Mouse (Mus musculus): ENCODE measurements around the gene Gm20431. TPM values are rescaled to one million over a fixed set of nuclear protein-coding genes. Genes with fewer than 3 reads are reported as not detected.

Gm20431 gene
- polyA plus RNA-seq, 1 experiment from 2014 or later, result 8.2 TPM

GRCm38 (mm10) chr2:167600481-167600995 lies 60.8 kb downstream of the Gm20431 start:
- H3K27me3 ChIP-seq, result peaks cover 13% of the 10 kb centered on the region; the same call in 1 of the 2 replicates

GRCm38 (mm10) chr2:167599917-167600316 lies 61.4 kb downstream of the Gm20431 start:
- no peak for ATAC-seq

More at GRCm38 (mm10) chr2:167600481-167600995, 60.8 kb downstream of the Gm20431 start:
- Histone ChIP-seq H3K9ac (no peak overlapping the region), H3K36me3 (ENCODE audit: poor library complexity, severe bottlenecking) (no peaks in the 10 kb centered on the region), H3K27ac (no peak overlapping the region), H3K4me2 (no peak overlapping the region), H3K4me1 (peaks cover 8% of the 10 kb centered on the region), H3K4me3 (no peak overlapping the region), H3K9me3 (replicated peaks) (no peaks in the 10 kb centered on the region)
- 68% methylated on average over 8 of the region's 8 CpGs for WGBS
- ATAC-seq, result no peak

GRCm38 (mm10) chr2:167599195-167599594 lies 62.1 kb downstream of the Gm20431 start:
- Histone ChIP-seq H3K9ac (no peak overlapping the region), H3K4me2 (no peak overlapping the region), H3K9me3 (replicated peaks) (no peaks in the 10 kb centered on the region), H3K27ac (no peak overlapping the region), H3K27me3 (peaks cover 8% of the 10 kb centered on the region; the same call in 1 of the 2 replicates), H3K4me3 (no peak overlapping the region), H3K36me3 (ENCODE audit: poor library complexity, severe bottlenecking) (no peaks in the 10 kb centered on the region), H3K4me1 (peaks cover 11% of the 10 kb centered on the region)
- ATAC-seq, result no peak
- 71% methylated on average over 5 of the region's 5 CpGs for WGBS

More at GRCm38 (mm10) chr2:167599917-167600316, 61.4 kb downstream of the Gm20431 start:
- WGBS, result 72% methylated on average over 6 of the region's 6 CpGs
- no peak overlapping the region for H3K4me2 ChIP-seq
- peaks cover 8% of the 10 kb centered on the region for H3K4me1 ChIP-seq
- H3K9me3 ChIP-seq (replicated peaks), result no peaks in the 10 kb centered on the region
- H3K4me3 ChIP-seq, result no peak overlapping the region
- H3K27me3 ChIP-seq, result peaks cover 13% of the 10 kb centered on the region; the same call in 1 of the 2 replicates
- no peak overlapping the region for H3K27ac ChIP-seq
- no peaks in the 10 kb centered on the region for H3K36me3 ChIP-seq (ENCODE audit: poor library complexity, severe bottlenecking)
- no peak overlapping the region for H3K9ac ChIP-seq

- H3K4me1 ChIP-seq, result peaks cover 14% of the 10 kb centered on the region
These were observed 63.7 kb downstream of the Gm20431 start for GRCm38 (mm10) chr2:167597492-167598186.

GRCm38 (mm10) chr2:167596726-167597491 lies 64.4 kb downstream of the Gm20431 start:
- H3K4me3 ChIP-seq, result peak overlapping the region; percentile 17; the same call in 1 of the 2 replicates
- H3K9ac ChIP-seq, result peak overlapping the region; percentile 48; the same call in 1 of the 2 replicates
- WGBS, result 48% methylated on average over 26 of the region's 27 CpGs
- ATAC-seq, result 0 out of 2 replicates have a peak, but pooled peaks have one; percentile 33
- H3K27ac ChIP-seq, result no peak overlapping the region
- peaks cover 6% of the 10 kb centered on the region; the same call in 1 of the 2 replicates for H3K27me3 ChIP-seq
- peaks cover 14% of the 10 kb centered on the region for H3K4me1 ChIP-seq
- H3K36me3 ChIP-seq (ENCODE audit: poor library complexity, severe bottlenecking), result no peaks in the 10 kb centered on the region
- peak overlapping the region; percentile 52 for H3K4me2 ChIP-seq
- H3K9me3 ChIP-seq (replicated peaks), result no peaks in the 10 kb centered on the region

More at GRCm38 (mm10) chr2:167597492-167598186, 63.7 kb downstream of the Gm20431 start:
- Histone ChIP-seq H3K9ac (peak overlapping the region; percentile 48; the same call in 1 of the 2 replicates), H3K9me3 (replicated peaks) (no peaks in the 10 kb centered on the region), H3K27ac (no peak overlapping the region), H3K4me2 (peak overlapping the region; percentile 52), H3K4me3 (peak overlapping the region; percentile 17; the same call in 1 of the 2 replicates), H3K36me3 (ENCODE audit: poor library complexity, severe bottlenecking) (no peaks in the 10 kb centered on the region), H3K27me3 (peaks cover 6% of the 10 kb centered on the region; the same call in 1 of the 2 replicates)
- 38% methylated on average over 38 of the region's 40 CpGs for WGBS
- peak; percentile 30; the same call in 1 of the 2 replicates for ATAC-seq

GRCm38 (mm10) chr2:167596262-167596661 lies 65.0 kb downstream of the Gm20431 start:
- no peak overlapping the region for H3K4me3 ChIP-seq
- no peaks in the 10 kb centered on the region for H3K36me3 ChIP-seq (ENCODE audit: poor library complexity, severe bottlenecking)
- ATAC-seq, result no peak
- H3K9ac ChIP-seq, result no peak overlapping the region
- H3K27me3 ChIP-seq, result peaks cover 6% of the 10 kb centered on the region; the same call in 1 of the 2 replicates
- no peak overlapping the region for H3K4me2 ChIP-seq
- peaks cover 14% of the 10 kb centered on the region for H3K4me1 ChIP-seq
- no peak overlapping the region for H3K27ac ChIP-seq
- WGBS, result 60% methylated on average over 3 of the region's 4 CpGs
- H3K9me3 ChIP-seq (replicated peaks), result no peaks in the 10 kb centered on the region

- H3K9ac ChIP-seq, result no peak overlapping the region
- WGBS, result 54% methylated on average over 14 of the region's 14 CpGs
These were observed 65.5 kb downstream of the Gm20431 start for GRCm38 (mm10) chr2:167595761-167596171.

GRCm38 (mm10) chr2:167594444-167594934 lies 66.8 kb downstream of the Gm20431 start:
- Histone ChIP-seq H3K4me3 (no peak overlapping the region), H3K36me3 (ENCODE audit: poor library complexity, severe bottlenecking) (no peaks in the 10 kb centered on the region), H3K4me2 (no peak overlapping the region), H3K27ac (no peak overlapping the region), H3K4me1 (peaks cover 14% of the 10 kb centered on the region), H3K9ac (no peak overlapping the region), H3K27me3 (peaks cover 8% of the 10 kb centered on the region; the same call in 1 of the 2 replicates), H3K9me3 (replicated peaks) (no peaks in the 10 kb centered on the region)
- 41% methylated on average over 10 of the region's 10 CpGs for WGBS
- ATAC-seq, result no peak

More at GRCm38 (mm10) chr2:167595761-167596171, 65.5 kb downstream of the Gm20431 start:
- no peaks in the 10 kb centered on the region for H3K9me3 ChIP-seq (replicated peaks)
- H3K4me1 ChIP-seq, result peaks cover 14% of the 10 kb centered on the region
- no peak overlapping the region for H3K27ac ChIP-seq
- H3K4me3 ChIP-seq, result no peak overlapping the region
- H3K36me3 ChIP-seq (ENCODE audit: poor library complexity, severe bottlenecking), result no peaks in the 10 kb centered on the region
- peaks cover 6% of the 10 kb centered on the region; the same call in 1 of the 2 replicates for H3K27me3 ChIP-seq
- no peak for ATAC-seq
- no peak overlapping the region for H3K4me2 ChIP-seq

- Histone ChIP-seq H3K4me3 (no peak overlapping the region), H3K9ac (no peak overlapping the region), H3K4me2 (no peak overlapping the region), H3K27ac (no peak overlapping the region), H3K36me3 (ENCODE audit: poor library complexity, severe bottlenecking) (no peaks in the 10 kb centered on the region), H3K9me3 (replicated peaks) (no peaks in the 10 kb centered on the region), H3K27me3 (peaks cover 12% of the 10 kb centered on the region; the same call in 1 of the 2 replicates), H3K4me1 (peaks cover 14% of the 10 kb centered on the region)
- ATAC-seq, result no peak
- 80% methylated on average over 4 of the region's 4 CpGs for WGBS
These were observed 67.6 kb downstream of the Gm20431 start for GRCm38 (mm10) chr2:167593551-167594250.

- ATAC-seq, result no peak
- H3K36me3 ChIP-seq (ENCODE audit: poor library complexity, severe bottlenecking), result no peaks in the 10 kb centered on the region
- H3K27ac ChIP-seq, result no peak overlapping the region
- H3K9me3 ChIP-seq (replicated peaks), result no peaks in the 10 kb centered on the region
- 18% methylated on average over 21 of the region's 21 CpGs for WGBS
- H3K4me1 ChIP-seq, result peaks cover 2% of the 10 kb centered on the region; the same call in 1 of the 2 replicates
- H3K9ac ChIP-seq, result no peak overlapping the region
- 0 out of 2 replicates have a peak, but pooled peaks cover 11% of the 10 kb centered on the region for H3K27me3 ChIP-seq
- H3K4me2 ChIP-seq, result no peak overlapping the region
- no peak overlapping the region for H3K4me3 ChIP-seq
These were observed 72.3 kb downstream of the Gm20431 start for GRCm38 (mm10) chr2:167588774-167589577.

All from forebrain, embryonic 13.5 days (tissue).